Mouse (Mus musculus) large intestine, adult 2 months (tissue): ENCODE measurements around the gene Tex45. TPM values are rescaled to one million over a fixed set of nuclear protein-coding genes. Genes with fewer than 3 reads are reported as not detected.

Source experiments
- DNase-seq: peaks from one replicate; pipeline ENCODE4 v3.0.0-alpha.2; 2012; ENCODE audit warnings: low read depth, low spot score
- WGBS: fragments of 180-500 bp; shearing (Covaris S2); methylation state at CpG from one replicate; pipeline ENCODE4 v1.1.7; 2018; 5-methylcytosine and 5-hydroxymethylcytosine counted together
- polyA plus RNA-seq: library from polyadenylated mRNA; depleted of rRNA; stranded (reverse); fragments of >200 nt; gene quantifications from 2 replicates; pipeline ENCODE4 v1.2.3, GENCODE M21; 2012; rRNA removed

The Tex45 gene
- polyA plus RNA-seq: not detected in 2 replicates

GRCm38 (mm10) chr8:3470562-3470961 lies at the start of gene Tex45:
Tex45 (plus strand) TSS chr8:3470862.
- no peak for DNase-seq

- 90% methylated on average over 5 of the region's 5 CpGs for WGBS
- no peak for DNase-seq
Measured at GRCm38 (mm10) chr8:3421507-3421906, 49.2 kb upstream of the Tex45 start.

GRCm38 (mm10) chr8:3425217-3425616 lies 45.4 kb upstream of the Tex45 start:
- 32% methylated on average over 5 of the region's 5 CpGs for WGBS
- peak; percentile 43 for DNase-seq

- no peak for DNase-seq
- 82% methylated on average over 3 of the region's 3 CpGs for WGBS
Measured at GRCm38 (mm10) chr8:3426211-3426610, 44.5 kb upstream of the Tex45 start.

- 72% methylated on average over 2 of the region's 2 CpGs for WGBS
- DNase-seq: no peak
Measured at GRCm38 (mm10) chr8:3428426-3428825, 42.2 kb upstream of the Tex45 start.

GRCm38 (mm10) chr8:3429966-3430365 lies 40.7 kb upstream of the Tex45 start:
- 34% methylated on average over 2 of the region's 2 CpGs for WGBS
- peak; percentile 66 for DNase-seq

- DNase-seq: no peak
- 82% methylated on average over 3 of the region's 3 CpGs for WGBS
Measured at GRCm38 (mm10) chr8:3431113-3431512, 39.5 kb upstream of the Tex45 start.

GRCm38 (mm10) chr8:3436492-3436891 lies 34.2 kb upstream of the Tex45 start:
- WGBS: 88% methylated on average over 6 of the region's 6 CpGs
- no peak for DNase-seq

GRCm38 (mm10) chr8:3439510-3439909 lies 31.2 kb upstream of the Tex45 start:
- 82% methylated on average over 12 of the region's 12 CpGs for WGBS
- no peak for DNase-seq

- WGBS: 86% methylated on average over 2 of the region's 2 CpGs
- DNase-seq: no peak
Measured at GRCm38 (mm10) chr8:3449226-3449625, 21.4 kb upstream of the Tex45 start.

- 20% methylated on average over 5 of the region's 5 CpGs for WGBS
- DNase-seq: no peak
Measured at GRCm38 (mm10) chr8:3450670-3451069, 20.0 kb upstream of the Tex45 start.

GRCm38 (mm10) chr8:3451992-3452391 lies 18.7 kb upstream of the Tex45 start:
- no peak for DNase-seq
- 97% methylated on average over 25 of the region's 25 CpGs for WGBS

GRCm38 (mm10) chr8:3463248-3463647 lies 7.4 kb upstream of the Tex45 start:
- DNase-seq: no peak
- 91% methylated on average over 2 of the region's 2 CpGs for WGBS

GRCm38 (mm10) chr8:3464309-3464708 lies 6.4 kb upstream of the Tex45 start:
- no peak for DNase-seq
- WGBS: 49% methylated on average over 5 of the region's 5 CpGs

- peak; percentile 98 for DNase-seq
- WGBS: 3% methylated on average over 32 of the region's 32 CpGs
Measured at GRCm38 (mm10) chr8:3467006-3467885, 3.4 kb upstream of the Tex45 start, which contains the start of gene Pex11g. Pex11g (minus strand) TSS chr8:3467680.

- 51% methylated on average over 9 of the region's 9 CpGs for WGBS
- no peak for DNase-seq
Measured at GRCm38 (mm10) chr8:3467886-3468545, 2.6 kb upstream of the Tex45 start.

GRCm38 (mm10) chr8:3468838-3469237 lies 1.8 kb upstream of the Tex45 start:
- no peak for DNase-seq
- WGBS: 85% methylated on average over 1 of the region's 1 CpGs

- no peak for DNase-seq
- 43% methylated on average over 37 of the region's 37 CpGs for WGBS
Measured at GRCm38 (mm10) chr8:3475715-3476429, 5.2 kb downstream of the Tex45 start.

- 48% methylated on average over 4 of the region's 4 CpGs for WGBS
Measured at GRCm38 (mm10) chr8:3480221-3480785, 9.6 kb downstream of the Tex45 start.

GRCm38 (mm10) chr8:3481605-3482004 lies 10.9 kb downstream of the Tex45 start:
- WGBS: 33% methylated on average over 5 of the region's 5 CpGs

More at GRCm38 (mm10) chr8:3480221-3480785, 9.6 kb downstream of the Tex45 start:
- no peak for DNase-seq

More at GRCm38 (mm10) chr8:3481605-3482004, 10.9 kb downstream of the Tex45 start:
- no peak for DNase-seq
